Mouse (Mus musculus): ENCODE data around the gene Tmem150a.

The Tmem150a gene

GRCm38 (mm10) chr6:72355066-72355911 is at the start of gene Tmem150a:
Tmem150a (plus strand) TSS chr6:72355447.
- DNase-seq: peak; percentile 40 to 58

GRCm38 (mm10) chr6:72312198-72312597 is 43.0 kb upstream of the Tmem150a start:
- no peak for DNase-seq

- no peak for DNase-seq
Measured at GRCm38 (mm10) chr6:72313124-72313867, 42.0 kb upstream of the Tmem150a start.

- no peak for DNase-seq
Measured at GRCm38 (mm10) chr6:72315384-72315783, 39.9 kb upstream of the Tmem150a start.

GRCm38 (mm10) chr6:72316044-72316443 is 39.2 kb upstream of the Tmem150a start:
- no peak for DNase-seq

- DNase-seq: no peak
Measured at GRCm38 (mm10) chr6:72318440-72318839, 36.8 kb upstream of the Tmem150a start.

- DNase-seq: peak in 1 of 2 experiments; percentile 11
Measured at GRCm38 (mm10) chr6:72319019-72319418, 36.2 kb upstream of the Tmem150a start.

GRCm38 (mm10) chr6:72322936-72323335 is 32.3 kb upstream of the Tmem150a start:
- no peak for DNase-seq

GRCm38 (mm10) chr6:72323786-72324508 is 31.3 kb upstream of the Tmem150a start:
- no peak for DNase-seq

GRCm38 (mm10) chr6:72326274-72326673 is 29.0 kb upstream of the Tmem150a start:
- peak; percentile 37 for DNase-seq

- no peak for DNase-seq
Measured at GRCm38 (mm10) chr6:72329019-72329418, 26.2 kb upstream of the Tmem150a start.

GRCm38 (mm10) chr6:72330133-72330532 is 25.1 kb upstream of the Tmem150a start:
- no peak for DNase-seq

GRCm38 (mm10) chr6:72333111-72333510 is 22.1 kb upstream of the Tmem150a start:
- no peak for DNase-seq

- no peak for DNase-seq
Measured at GRCm38 (mm10) chr6:72340481-72340880, 14.8 kb upstream of the Tmem150a start.

GRCm38 (mm10) chr6:72344396-72345073 is 10.7 kb upstream of the Tmem150a start:
- DNase-seq: no peak

- peak; percentile 88 to 89 for DNase-seq
Measured at GRCm38 (mm10) chr6:72345074-72345567, 10.1 kb upstream of the Tmem150a start, which contains the start of gene Usp39. Usp39 (minus strand) TSS chr6:72345184.

GRCm38 (mm10) chr6:72345633-72346032 is 9.6 kb upstream of the Tmem150a start:
- no peak for DNase-seq

GRCm38 (mm10) chr6:72346261-72346660 is 9.0 kb upstream of the Tmem150a start:
- no peak for DNase-seq

- DNase-seq: peak; percentile 84 to 88
Measured at GRCm38 (mm10) chr6:72347166-72347941, 7.9 kb upstream of the Tmem150a start, which contains the start of gene 0610030E20Rik. 0610030E20Rik (plus strand) TSS chr6:72347317.

- no peak for DNase-seq
Measured at GRCm38 (mm10) chr6:72348411-72348810, 6.8 kb upstream of the Tmem150a start.

- no peak for DNase-seq
Measured at GRCm38 (mm10) chr6:72350214-72350613, 5.0 kb upstream of the Tmem150a start.

All from thymus, postnatal 36 days (tissue).